Comparison of ENCODE assay signal across 29 mouse cellular contexts in genomic region chr16:21589110-21589509, GRCm38 (mm10).
DNase-seq lines count a peak whose midpoint lies in the region; ATAC-seq and TF ChIP-seq lines count a peak whose summit lies in the region.
"Had no signal": no experiment of that assay in that cellular context is flagged by ENCODE, and none has a peak within 500 bp of the region (broad histone marks: within the 10 kb centered on the region; RNA-seq: fewer than 3 reads in every experiment).

No protein-coding gene starts in this region.

- ATAC-seq in forebrain, postnatal 0 days = peak; percentile 77
- ATAC-seq: Patski had no signal

- no peaks in the 10 kb centered on the region for H3K27me3 ChIP-seq in forebrain, postnatal 0 days (ENCODE audit: insufficient read depth, low read length)
- no peaks in the 10 kb centered on the region for H3K27me3 ChIP-seq in forebrain, embryonic 10.5 days (ENCODE audit: poor library complexity, severe bottlenecking)
- H3K27me3 ChIP-seq: forebrain, embryonic 12.5 days; heart, embryonic 12.5 days; hindbrain, embryonic 13.5 days; neural tube, embryonic 15.5 days; Patski had no signal

- H3K9me3 ChIP-seq in forebrain, postnatal 0 days (ENCODE audit: low read length) = no peaks in the 10 kb centered on the region
- H3K9me3 ChIP-seq in forebrain, embryonic 10.5 days = no peaks in the 10 kb centered on the region
- H3K9me3 ChIP-seq: forebrain, embryonic 12.5 days; heart, embryonic 12.5 days; hindbrain, embryonic 13.5 days; neural tube, embryonic 15.5 days had no signal

- no peak overlapping the region for H3K4me3 ChIP-seq in forebrain, postnatal 0 days (ENCODE audit: low read depth, low read length)
- H3K4me3 ChIP-seq in forebrain, embryonic 10.5 days = no peak overlapping the region
- H3K4me3 ChIP-seq: erythroblast, embryonic 14.5 days; forebrain, embryonic 12.5 days; heart, adult 2 months; heart, embryonic 12.5 days; hindbrain, embryonic 13.5 days; layer of hippocampus, adult 2 months; left cerebral cortex, adult 2 months; neural tube, embryonic 15.5 days had no signal

- no peak overlapping the region for H3K9ac ChIP-seq in forebrain, postnatal 0 days
- H3K9ac ChIP-seq: forebrain, embryonic 12.5 days; heart, embryonic 12.5 days; hindbrain, embryonic 13.5 days; liver, embryonic 14.5 days; neural tube, embryonic 15.5 days had no signal

- H3K36me3 ChIP-seq in forebrain, postnatal 0 days (ENCODE audit: insufficient read depth) = no peaks in the 10 kb centered on the region
- no peaks in the 10 kb centered on the region for H3K36me3 ChIP-seq in forebrain, embryonic 10.5 days (replicated peaks)
- H3K36me3 ChIP-seq: forebrain, embryonic 12.5 days; heart, embryonic 12.5 days had no signal

- WGBS in forebrain, postnatal 0 days = 62% methylated on average over 6 of the region's 6 CpGs
- WGBS in forebrain, embryonic 10.5 days = 93% methylated on average over 6 of the region's 6 CpGs

- no peak overlapping the region for H3K4me2 ChIP-seq in forebrain, postnatal 0 days (ENCODE audit: low read depth)
- H3K4me2 ChIP-seq: forebrain, embryonic 12.5 days; heart, embryonic 12.5 days; hindbrain, embryonic 13.5 days; neural tube, embryonic 15.5 days had no signal

- peak; percentile 42 for DNase-seq in forebrain, postnatal 0 days
- no peak for DNase-seq in forebrain, embryonic 10.5 days (ENCODE audit: extremely low spot score, low spot score)
- peak; percentile 30 for DNase-seq in left cerebral cortex, postnatal 4 days
- DNase-seq in left cerebral cortex, postnatal 10 days (ENCODE audit: extremely low spot score in 1 of 2, low spot score in 2 of 2) = no peak
- DNase-seq in lung, postnatal 4 days = peak; percentile 9 to 60
- DNase-seq in lung, postnatal 25 days (ENCODE audit: low spot score) = no peak
- DNase-seq in urinary bladder, postnatal 25 days (ENCODE audit: low spot score) = no peak
- DNase-seq: adrenal gland, postnatal 10 days; cerebellum, adult 11-12 months; cerebellum, adult 9-11 months; heart, adult 2 months; heart, postnatal 4 days; kidney, adult 2 months; kidney, postnatal 36 days; liver; midbrain, embryonic 14.5 days; retina, postnatal 1 day; spleen, adult 18-20 months; thymus, postnatal 14 days had no signal

- intact Hi-C loops in left cerebral cortex, postnatal 4 days (cut with DNase I) = no loop called here
- intact Hi-C loops in left cerebral cortex, postnatal 10 days (cut with DNase I) = no loop called here

- no peak overlapping the region for H3K27ac ChIP-seq in forebrain, postnatal 0 days (ENCODE audit: low read depth, low read length)
- H3K27ac ChIP-seq in forebrain, embryonic 10.5 days = no peak overlapping the region
- H3K27ac ChIP-seq: forebrain, embryonic 12.5 days; heart, adult 2 months; hindbrain, embryonic 13.5 days; layer of hippocampus, adult 2 months; left cerebral cortex, adult 2 months; liver, embryonic 14.5 days; macrophage; neural tube, embryonic 15.5 days had no signal

- no peak for TF ChIP-seq CTCF in forebrain, postnatal 0 days (IDR thresholded peaks at IDR 0.05; ENCODE audit: low read depth)

- no peaks in the 10 kb centered on the region for H3K4me1 ChIP-seq in forebrain, postnatal 0 days (ENCODE audit: insufficient read depth)
- no peaks in the 10 kb centered on the region for H3K4me1 ChIP-seq in forebrain, embryonic 10.5 days
- H3K4me1 ChIP-seq: forebrain, embryonic 12.5 days; hindbrain, embryonic 13.5 days had no signal

Comparison
In these comparisons a context has a peak if more than half of its experiments do, and no peak if none do; other contexts are left out.
1. DNase-seq: peak in forebrain, postnatal 0 days (single experiment), left cerebral cortex, postnatal 4 days (single experiment) and lung, postnatal 4 days (2 of 2); none in forebrain, embryonic 10.5 days (single experiment), left cerebral cortex, postnatal 10 days (0 of 2), lung, postnatal 25 days (single experiment) and urinary bladder, postnatal 25 days (single experiment).